Mouse (Mus musculus): Measurements from ENCODE around the gene Nrarp. TPM values are rescaled to one million over a fixed set of nuclear protein-coding genes. Genes with fewer than 3 reads are reported as not detected.

Gene Nrarp
- polyA plus RNA-seq, 1 experiment: 46.0 TPM

DNA sequence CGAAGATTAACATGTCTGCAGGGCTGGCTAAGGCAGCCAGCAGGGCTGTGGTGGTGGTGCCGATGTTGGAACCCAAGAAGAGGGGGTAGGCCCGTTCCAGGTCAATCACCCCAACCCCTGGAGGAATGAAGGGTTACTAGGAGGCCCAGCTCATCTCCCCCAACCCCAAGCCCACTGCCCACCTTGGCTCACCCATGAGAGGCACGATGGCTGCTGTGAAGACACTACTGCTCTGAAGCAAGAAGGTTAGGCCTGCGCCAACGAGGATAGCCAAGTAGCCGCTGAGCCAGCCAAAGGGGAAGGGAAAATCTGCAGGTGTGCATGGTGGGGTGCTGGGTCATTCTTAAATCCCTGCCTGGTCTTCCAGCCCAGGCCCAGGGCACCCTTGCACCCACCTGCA is 50.0 kb downstream of the Nrarp start:
- TF ChIP-seq CTCF (IDR thresholded peaks at IDR 0.05; ENCODE audit: insufficient read depth, low read length): no peak
- TF ChIP-seq POLR2A (IDR thresholded peaks at IDR 0.05; ENCODE audit: borderline replicate concordance, extremely low read depth, low read depth, low read length): no peak
- WGBS: 84% methylated on average over 7 of the region's 7 CpGs
- no peak for DNase-seq
- Histone ChIP-seq H3K4me1 (ENCODE audit: control insufficient read depth, insufficient read depth, low read length) (peaks cover 10% of the 10 kb centered on the region), H3K4me3 (replicated peaks; ENCODE audit: extremely low read depth, low read depth, low read length) (no peak overlapping the region)

DNA sequence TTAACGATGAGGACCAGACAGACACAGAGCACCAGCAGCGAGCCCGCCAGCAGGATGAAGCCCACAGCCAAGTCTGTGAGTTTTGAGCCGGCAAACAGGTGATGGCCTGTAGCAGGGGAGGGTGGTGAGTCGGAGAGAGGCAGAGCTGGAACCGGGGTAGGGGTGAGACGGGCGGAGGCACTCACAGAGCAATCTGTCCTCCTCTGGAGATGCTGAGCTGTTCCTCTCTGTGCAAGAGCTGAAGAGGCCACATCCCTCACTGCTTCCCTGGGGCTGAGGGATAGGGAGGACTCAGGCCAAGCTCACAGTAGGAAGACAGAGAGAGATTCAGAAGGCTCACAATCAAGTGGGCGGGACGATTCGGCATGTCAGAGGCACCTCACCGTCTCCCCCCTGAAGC is 50.5 kb downstream of the Nrarp start:
- TF ChIP-seq CTCF (IDR thresholded peaks at IDR 0.05; ENCODE audit: insufficient read depth, low read length) (no peak), POLR2A (IDR thresholded peaks at IDR 0.05; ENCODE audit: borderline replicate concordance, extremely low read depth, low read depth, low read length) (no peak)
- H3K4me1 ChIP-seq (ENCODE audit: control insufficient read depth, insufficient read depth, low read length): peaks cover 10% of the 10 kb centered on the region
- WGBS: 64% methylated on average over 12 of the region's 12 CpGs
- no peak overlapping the region for H3K4me3 ChIP-seq (replicated peaks; ENCODE audit: extremely low read depth, low read depth, low read length)
- DNase-seq: no peak

Other genes with a start within 250 kb of the Nrarp start
- gene Arrdc1, start 245.5 kb upstream of the Nrarp start, polyA plus RNA-seq (2012; rRNA removed): 221 and 242 TPM in 2 replicates
- 3.7 and 5.5 TPM in 2 replicates for gene Zmynd19, start 231.0 kb upstream of the Nrarp start, polyA plus RNA-seq (2012; rRNA removed)
- gene Dph7, start 218.4 kb upstream of the Nrarp start, polyA plus RNA-seq (2012; rRNA removed): 12.8 and 17.6 TPM in 2 replicates
- gene Mrpl41, start 205.7 kb upstream of the Nrarp start, polyA plus RNA-seq (2012; rRNA removed): 17.8 and 23.4 TPM in 2 replicates
- 17.6 and 26.9 TPM in 2 replicates for gene Pnpla7, start 204.7 kb upstream of the Nrarp start, polyA plus RNA-seq (2012; rRNA removed)
- gene Nsmf, start 126.4 kb upstream of the Nrarp start, polyA plus RNA-seq (2012; rRNA removed): 124 and 135 TPM in 2 replicates
- gene Entpd8, start 100.5 kb upstream of the Nrarp start, polyA plus RNA-seq (2012; rRNA removed): 2.0 and 2.6 TPM in 2 replicates
- gene Noxa1, start 85.6 kb upstream of the Nrarp start, polyA plus RNA-seq (2012; rRNA removed): 2.1 and 2.4 TPM in 2 replicates
- 52.8 and 54.9 TPM in 2 replicates for gene Tor4a, start 16.1 kb downstream of the Nrarp start, polyA plus RNA-seq (2012; rRNA removed)
- 58.0 and 94.5 TPM in 2 replicates for gene Nelfb, start 30.7 kb downstream of the Nrarp start, polyA plus RNA-seq (2012; rRNA removed)
- not detected in 2 replicates for gene Stpg3, start 33.9 kb downstream of the Nrarp start, polyA plus RNA-seq (2012; rRNA removed)
- gene Fam166a, start 38.0 kb downstream of the Nrarp start, polyA plus RNA-seq (2012; rRNA removed): 0.17 TPM in 1 of 2 replicates, not detected in the other
- 490 and 623 TPM in 2 replicates for gene Tubb4b, start 43.9 kb downstream of the Nrarp start, polyA plus RNA-seq (2012; rRNA removed)
- gene Slc34a3, start 53.6 kb downstream of the Nrarp start, polyA plus RNA-seq (2012; rRNA removed): not detected in 2 replicates
- gene Rnf224, start 56.0 kb downstream of the Nrarp start, polyA plus RNA-seq (2012; rRNA removed): 0.76 TPM in 1 of 2 replicates, not detected in the other
- gene Rnf208, start 61.5 kb downstream of the Nrarp start, polyA plus RNA-seq (2012; rRNA removed): 14.1 and 28.6 TPM in 2 replicates
- 120 TPM in 1 of 2 replicates, not detected in the other for gene Cysrt1, start 61.7 kb downstream of the Nrarp start, polyA plus RNA-seq (2012; rRNA removed)
- gene AL732309.1, start 66.1 kb downstream of the Nrarp start, polyA plus RNA-seq (2012; rRNA removed): 15.0 and 20.9 TPM in 2 replicates
- 53.5 and 54.5 TPM in 2 replicates for gene Tmem203, start 74.7 kb downstream of the Nrarp start, polyA plus RNA-seq (2012; rRNA removed)
- gene Tprn, start 81.9 kb downstream of the Nrarp start, polyA plus RNA-seq (2012; rRNA removed): 17.4 and 24.3 TPM in 2 replicates
- gene Ssna1, start 91.7 kb downstream of the Nrarp start, polyA plus RNA-seq (2012; rRNA removed): 41.6 and 49.5 TPM in 2 replicates
- gene Anapc2, start 91.7 kb downstream of the Nrarp start, polyA plus RNA-seq (2012; rRNA removed): 82.1 and 133 TPM in 2 replicates
- 0.40 TPM in 1 of 2 replicates, not detected in the other for gene Tmem210, start 107.4 kb downstream of the Nrarp start, polyA plus RNA-seq (2012; rRNA removed)
- gene Lrrc26, start 109.2 kb downstream of the Nrarp start, polyA plus RNA-seq (2012; rRNA removed): 52.8 and 59.6 TPM in 2 replicates
- gene Grin1, start 138.4 kb downstream of the Nrarp start, polyA plus RNA-seq (2012; rRNA removed): 0.46 and 0.52 TPM in 2 replicates
- 14.4 and 18.1 TPM in 2 replicates for gene Man1b1, start 151.6 kb downstream of the Nrarp start, polyA plus RNA-seq (2012; rRNA removed)
- 33.6 and 36.4 TPM in 2 replicates for gene Dpp7, start 175.6 kb downstream of the Nrarp start, polyA plus RNA-seq (2012; rRNA removed)
- gene Uap1l1, start 184.9 kb downstream of the Nrarp start, polyA plus RNA-seq (2012; rRNA removed): 59.5 and 65.3 TPM in 2 replicates
- gene Sapcd2, start 191.6 kb downstream of the Nrarp start, polyA plus RNA-seq (2012; rRNA removed): 5.5 and 6.3 TPM in 2 replicates
- 18.4 and 18.6 TPM in 2 replicates for gene Entpd2, start 215.1 kb downstream of the Nrarp start, polyA plus RNA-seq (2012; rRNA removed)
- gene Npdc1, start 218.6 kb downstream of the Nrarp start, polyA plus RNA-seq (2012; rRNA removed): 166 and 185 TPM in 2 replicates
- gene Fut7, start 242.5 kb downstream of the Nrarp start, polyA plus RNA-seq (2012; rRNA removed): 2.1 and 3.0 TPM in 2 replicates
- 52.4 and 61.5 TPM in 2 replicates for gene Abca2, start 247.9 kb downstream of the Nrarp start, polyA plus RNA-seq (2012; rRNA removed)